Mouse (Mus musculus) mouse trophoblast stem cell (cell line): ENCODE measurements around the gene Cecr2.
"Not testable (repeated sequence)": the region's sequence is repeated elsewhere in the genome, so short reads cannot be mapped to it uniquely, and the experiment has no call there.

Experiments used
- in situ Hi-C, 2 experiments: fragments of 300-500 bp; cut with MseI, MboI; formaldehyde crosslinking; loops; 2 replicates in 1 of 2; 3 replicates in 1 of 2; pipeline ENCODE4 v1.15.1; 2025

Gene Cecr2

GRCm38 (mm10) chr6:120665816-120666760 is at the start of gene Cecr2:
Gene Cecr2, plus strand, starts transcription at chr6:120666369.
- in situ Hi-C loops: no loop called here

GRCm38 (mm10) chr6:120617586-120617985 is 48.6 kb upstream of the Cecr2 start:
- in situ Hi-C loops: no loop called here

- in situ Hi-C loops: no loop called here
These were observed 47.4 kb upstream of the Cecr2 start for GRCm38 (mm10) chr6:120618518-120619402.

- in situ Hi-C loops: no loop called here
These were observed 46.0 kb upstream of the Cecr2 start for GRCm38 (mm10) chr6:120620193-120620592.

- in situ Hi-C loops: no loop called here
These were observed 41.1 kb upstream of the Cecr2 start for GRCm38 (mm10) chr6:120625081-120625480.

- in situ Hi-C loops: no loop called here
These were observed 39.1 kb upstream of the Cecr2 start for GRCm38 (mm10) chr6:120627096-120627495.

- in situ Hi-C loops: no loop called here
These were observed 37.2 kb upstream of the Cecr2 start for GRCm38 (mm10) chr6:120628963-120629362.

GRCm38 (mm10) chr6:120635391-120636028 is 30.7 kb upstream of the Cecr2 start:
- in situ Hi-C loops: no loop called here

- in situ Hi-C loops: no loop called here
These were observed 26.6 kb upstream of the Cecr2 start for GRCm38 (mm10) chr6:120639547-120639946.

GRCm38 (mm10) chr6:120641866-120642378 is 24.2 kb upstream of the Cecr2 start:
- in situ Hi-C loops: no loop called here

GRCm38 (mm10) chr6:120643776-120644175 is 22.4 kb upstream of the Cecr2 start:
- in situ Hi-C loops: no loop called here

GRCm38 (mm10) chr6:120644346-120645299 is 21.5 kb upstream of the Cecr2 start:
- in situ Hi-C loops: no loop called here

GRCm38 (mm10) chr6:120647246-120648028 is 18.7 kb upstream of the Cecr2 start:
- in situ Hi-C loops: not testable (repeated sequence)

- in situ Hi-C loops: no loop called here
These were observed 18.0 kb upstream of the Cecr2 start for GRCm38 (mm10) chr6:120648205-120648604.

GRCm38 (mm10) chr6:120652666-120653065 is 13.5 kb upstream of the Cecr2 start:
- in situ Hi-C loops: no loop called here

GRCm38 (mm10) chr6:120655702-120656101 is 10.5 kb upstream of the Cecr2 start:
- in situ Hi-C loops: no loop called here

- in situ Hi-C loops: no loop called here
These were observed 7.3 kb upstream of the Cecr2 start for GRCm38 (mm10) chr6:120658848-120659247.

- in situ Hi-C loops: no loop called here
These were observed 754 bp upstream of the Cecr2 start for GRCm38 (mm10) chr6:120665415-120665815.

- in situ Hi-C loops: no loop called here
These were observed 722 bp downstream of the Cecr2 start for GRCm38 (mm10) chr6:120666761-120667421.
